Mouse (Mus musculus): Measurements from ENCODE around the gene Atxn1.
A peak's percentile ranks its signal among the peaks of the same experiment; 100 is the strongest.

- TF ChIP-seq POLR2A (IDR thresholded peaks at IDR 0.05; ENCODE audit: low read depth, low read length) (peak; percentile 35; the same call in 1 of the 2 replicates), CTCF (IDR thresholded peaks at IDR 0.05; ENCODE audit: borderline replicate concordance, insufficient read depth, low read length) (no peak)
These were observed 456.3 kb downstream of the Atxn1 start for GRCm38 (mm10) chr13:45508495-45508894.
